Mouse (Mus musculus) kidney, adult 2 months (tissue): ENCODE measurements at regions not wholly inside any gene's neighbourhood (a gene's known extent, or its start where the extent isn't known, plus 50 kb on each side); places are given as distances from the start of the nearest gene placed in this dataset.

Experiments used
- CTCF ChIP-seq: fragments of 200-500 bp; conservative IDR thresholded peaks from 2 replicates; pipeline ENCODE4 v1.5.1; 2011; ENCODE audit warnings: low read depth, mild to moderate bottlenecking, control low read depth, low read length, moderate library complexity, mixed read lengths; ENCODE audit not compliant: insufficient read depth, insufficient read length
- POLR2A ChIP-seq: fragments of 200-500 bp; IDR thresholded peaks from one replicate; pipeline ENCODE4 v1.6.1; 2011; ENCODE audit warnings: low read depth, low read length, control low read depth

- TF ChIP-seq POLR2A (no peak), CTCF (no peak)
These were observed 160.5 kb downstream of the Rybp start for GRCm38 (mm10) chr6:100126736-100127135.
